8 mouse cellular contexts compared by ENCODE assay signal in the genomic region with DNA sequence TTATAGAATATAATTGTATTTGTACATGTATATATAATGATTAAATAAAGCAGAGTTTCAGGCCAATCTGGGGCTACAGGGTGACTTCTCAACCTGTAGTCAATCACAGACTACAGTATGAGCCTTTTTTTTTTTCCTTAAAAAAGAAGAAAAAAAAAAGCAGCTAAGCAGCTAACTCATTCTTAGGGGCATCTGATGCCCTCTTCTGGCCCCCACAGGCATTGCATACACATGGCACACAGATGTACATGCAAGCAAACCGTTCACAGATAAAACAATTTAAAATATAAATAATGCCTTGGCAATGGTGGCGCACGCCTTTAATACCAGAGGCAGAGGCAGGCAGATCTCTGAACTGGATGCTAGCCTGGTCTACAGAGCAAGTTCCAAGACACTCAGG. TPM values are rescaled to one million over a fixed set of nuclear protein-coding genes. Genes with fewer than 3 reads are reported as not detected.
A peak's percentile ranks its signal among the peaks of the same experiment; 100 is the strongest.
DNase-seq lines count a peak whose midpoint lies in the region; ATAC-seq and TF ChIP-seq lines count a peak whose summit lies in the region.

No protein-coding gene starts in this region.

- H3K27ac ChIP-seq in embryonic facial prominence, embryonic 14.5 days (replicated peaks; ENCODE audit: low read depth, low read length): no peak overlapping the region
- H3K27ac ChIP-seq in stomach, postnatal 0 days (replicated peaks): no peak overlapping the region

- WGBS in embryonic facial prominence, embryonic 14.5 days: 81% methylated on average over 3 of the region's 3 CpGs
- 69% methylated on average over 3 of the region's 3 CpGs for WGBS in stomach, postnatal 0 days

- no peak overlapping the region for H3K9ac ChIP-seq in embryonic facial prominence, embryonic 14.5 days (ENCODE audit: low read depth, low read length)
- H3K9ac ChIP-seq in stomach, postnatal 0 days (ENCODE audit: low read length): no peak overlapping the region

- peak; percentile 11 to 69 for DNase-seq in frontal cortex, adult 2 months (ENCODE audit: extremely low spot score in 1 of 2, low spot score in 1 of 2)
- peak; percentile 54 for DNase-seq in A20 (ENCODE audit: low read depth, low spot score)
- DNase-seq in adrenal gland, postnatal 25 days: peak; percentile 36
- peak; percentile 25 for DNase-seq in embryonic facial prominence, embryonic 14.5 days (ENCODE audit: low spot score)
- peak; percentile 72 to 77 for DNase-seq in kidney, postnatal 4 days
- DNase-seq in lung, postnatal 25 days (ENCODE audit: low spot score): peak; percentile 28
- DNase-seq in stomach, postnatal 0 days (ENCODE audit: low spot score): peak; percentile 47

- H3K27me3 ChIP-seq in embryonic facial prominence, embryonic 14.5 days (replicated peaks; ENCODE audit: control insufficient read depth, insufficient read depth, low read length): no peaks in the 10 kb centered on the region
- no peaks in the 10 kb centered on the region for H3K27me3 ChIP-seq in stomach, postnatal 0 days (ENCODE audit: control insufficient read depth, insufficient read depth, low read length)

- no peak for TF ChIP-seq EP300 in stomach, postnatal 0 days (optimal IDR thresholded peaks at IDR 0.05)

- no peaks in the 10 kb centered on the region for H3K9me3 ChIP-seq in embryonic facial prominence, embryonic 14.5 days (ENCODE audit: control insufficient read depth, low read length)
- no peaks in the 10 kb centered on the region for H3K9me3 ChIP-seq in stomach, postnatal 0 days (ENCODE audit: control insufficient read depth, low read length)

- TF ChIP-seq CTCF in stomach, postnatal 0 days (IDR thresholded peaks at IDR 0.05; ENCODE audit: low read depth): peak; percentile 75

- no peaks in the 10 kb centered on the region for H3K4me1 ChIP-seq in embryonic facial prominence, embryonic 14.5 days (ENCODE audit: control insufficient read depth, insufficient read depth, low read length)
- no peaks in the 10 kb centered on the region for H3K4me1 ChIP-seq in stomach, postnatal 0 days (replicated peaks; ENCODE audit: control insufficient read depth, insufficient read depth)

- no peak overlapping the region for H3K4me2 ChIP-seq in embryonic facial prominence, embryonic 14.5 days (ENCODE audit: low read depth, low read length)
- H3K4me2 ChIP-seq in stomach, postnatal 0 days (replicated peaks; ENCODE audit: low read depth): no peak overlapping the region

- peaks cover 90% of the 10 kb centered on the region for H3K36me3 ChIP-seq in embryonic facial prominence, embryonic 14.5 days (ENCODE audit: control insufficient read depth, insufficient read depth, low read length)
- H3K36me3 ChIP-seq in stomach, postnatal 0 days (ENCODE audit: control insufficient read depth, insufficient read depth, low read length): peaks cover 15% of the 10 kb centered on the region

- no peak overlapping the region for H3K4me3 ChIP-seq in embryonic facial prominence, embryonic 14.5 days (ENCODE audit: low read depth, low read length)
- no peak overlapping the region for H3K4me3 ChIP-seq in stomach, postnatal 0 days (ENCODE audit: low read depth, low read length)

- no peak for ATAC-seq in frontal cortex, adult (ENCODE audit: low TSS enrichment)
- no peak for ATAC-seq in embryonic facial prominence, embryonic 14.5 days (ENCODE audit: low read depth)
- no peak for ATAC-seq in stomach, postnatal 0 days (ENCODE audit: low FRiP score, low TSS enrichment)

RNA-seq across cellular contexts. Expression of a gene that starts 48.6 kb away (rescaled TPM):
- 28.4 and 32.3 TPM in 2 replicates for polyA plus RNA-seq in frontal cortex, adult 2 months (2012; rRNA removed)
- total RNA-seq in adrenal gland, postnatal 25 days (2021): 46.3 and 51.4 TPM in 2 replicates
- 62.4 and 62.7 TPM in 2 replicates for polyA plus RNA-seq in embryonic facial prominence, embryonic 14.5 days (2014; fragmentation: Nextera tagmentation; extraction: Ambion mirVana)
- polyA plus RNA-seq in stomach, postnatal 0 days (2015; fragmentation: Nextera tagmentation; extraction: Ambion mirVana): 17.9 and 19.5 TPM in 2 replicates
